Mouse (Mus musculus): Measurements from ENCODE around the gene Fam19a1.

Fam19a1 gene

GRCm38 (mm10) chr6:96437814-96438213 lies 324.9 kb downstream of the Fam19a1 start:
- DNase-seq (ENCODE audit: low spot score): no peak

GRCm38 (mm10) chr6:96439419-96439818 lies 326.5 kb downstream of the Fam19a1 start:
- no peak for DNase-seq (ENCODE audit: low spot score)

- DNase-seq (ENCODE audit: low spot score): no peak
Measured at GRCm38 (mm10) chr6:96441971-96442370, 329.0 kb downstream of the Fam19a1 start.

- DNase-seq (ENCODE audit: low spot score): no peak
Measured at GRCm38 (mm10) chr6:96447466-96447865, 334.5 kb downstream of the Fam19a1 start.

- no peak for DNase-seq (ENCODE audit: low spot score)
Measured at GRCm38 (mm10) chr6:96456266-96456665, 343.3 kb downstream of the Fam19a1 start.

GRCm38 (mm10) chr6:96457590-96458259 lies 344.8 kb downstream of the Fam19a1 start:
- no peak for DNase-seq (ENCODE audit: low spot score)

GRCm38 (mm10) chr6:96459041-96459440 lies 346.1 kb downstream of the Fam19a1 start:
- no peak for DNase-seq (ENCODE audit: low spot score)

- DNase-seq (ENCODE audit: low spot score): no peak
Measured at GRCm38 (mm10) chr6:96499464-96499863, 386.5 kb downstream of the Fam19a1 start.

GRCm38 (mm10) chr6:96541600-96541999 lies 428.6 kb downstream of the Fam19a1 start:
- no peak for DNase-seq (ENCODE audit: low spot score)

GRCm38 (mm10) chr6:96544832-96545231 lies 431.9 kb downstream of the Fam19a1 start:
- no peak for DNase-seq (ENCODE audit: low spot score)

GRCm38 (mm10) chr6:96550431-96550830 lies 437.5 kb downstream of the Fam19a1 start:
- no peak for DNase-seq (ENCODE audit: low spot score)

GRCm38 (mm10) chr6:96578649-96579048 lies 465.7 kb downstream of the Fam19a1 start:
- no peak for DNase-seq (ENCODE audit: low spot score)

GRCm38 (mm10) chr6:96580726-96581125 lies 467.8 kb downstream of the Fam19a1 start:
- no peak for DNase-seq (ENCODE audit: low spot score)

GRCm38 (mm10) chr6:96581187-96581586 lies 468.2 kb downstream of the Fam19a1 start:
- DNase-seq (ENCODE audit: low spot score): no peak

- DNase-seq (ENCODE audit: low spot score): no peak
Measured at GRCm38 (mm10) chr6:96587427-96587826, 474.5 kb downstream of the Fam19a1 start.

GRCm38 (mm10) chr6:96593031-96593430 lies 480.1 kb downstream of the Fam19a1 start:
- DNase-seq (ENCODE audit: low spot score): no peak

- DNase-seq (ENCODE audit: low spot score): no peak
Measured at GRCm38 (mm10) chr6:96595201-96595600, 482.2 kb downstream of the Fam19a1 start.

- DNase-seq (ENCODE audit: low spot score): no peak
Measured at GRCm38 (mm10) chr6:96624196-96624595, 511.2 kb downstream of the Fam19a1 start.

- DNase-seq (ENCODE audit: low spot score): no peak
Measured at GRCm38 (mm10) chr6:96631518-96631917, 518.6 kb downstream of the Fam19a1 start.

GRCm38 (mm10) chr6:96632243-96632642 lies 519.3 kb downstream of the Fam19a1 start:
- DNase-seq (ENCODE audit: low spot score): no peak

GRCm38 (mm10) chr6:96635663-96636062 lies 522.7 kb downstream of the Fam19a1 start:
- DNase-seq (ENCODE audit: low spot score): no peak

- no peak for DNase-seq (ENCODE audit: low spot score)
Measured at GRCm38 (mm10) chr6:96648742-96649141, 535.8 kb downstream of the Fam19a1 start.

GRCm38 (mm10) chr6:96649267-96649666 lies 536.3 kb downstream of the Fam19a1 start:
- DNase-seq (ENCODE audit: low spot score): no peak

- no peak for DNase-seq (ENCODE audit: low spot score)
Measured at GRCm38 (mm10) chr6:96666311-96666710, 553.4 kb downstream of the Fam19a1 start.

Measured in ovary, postnatal 36 days (tissue).